Mouse (Mus musculus) retina, postnatal 1 day (tissue): ENCODE measurements at regions not wholly inside any gene's neighbourhood (a gene's known extent, or its start where the extent isn't known, plus 50 kb on each side); places are given as distances from the start of the nearest gene placed in this dataset.
A peak's percentile ranks its signal among the peaks of the same experiment; 100 is the strongest.

ENCODE experiments used
- DNase-seq: peaks from one replicate; pipeline ENCODE4 v3.0.0-alpha.2; 2012

DNA sequence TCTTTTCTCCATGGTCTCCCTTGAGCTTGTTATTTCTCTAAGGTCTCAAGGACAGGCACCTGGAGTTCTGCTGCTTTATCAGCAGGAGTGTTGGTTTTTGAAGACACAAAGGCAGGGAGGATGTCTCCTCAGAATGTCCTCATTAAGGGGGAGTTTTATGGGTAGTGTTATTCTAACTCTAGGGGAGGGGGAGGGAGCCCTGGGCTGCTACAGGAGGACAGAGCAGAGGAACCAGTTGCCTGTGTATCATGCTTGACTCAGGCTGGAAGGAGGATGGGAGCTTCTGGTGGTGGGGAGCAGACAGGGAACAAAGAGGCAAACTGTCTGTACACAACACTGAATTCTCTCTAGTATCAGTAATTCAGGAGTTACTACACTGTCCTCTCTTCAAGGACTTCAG is 171.9 kb upstream of the Cntnap5a start:
- no peak for DNase-seq

DNA sequence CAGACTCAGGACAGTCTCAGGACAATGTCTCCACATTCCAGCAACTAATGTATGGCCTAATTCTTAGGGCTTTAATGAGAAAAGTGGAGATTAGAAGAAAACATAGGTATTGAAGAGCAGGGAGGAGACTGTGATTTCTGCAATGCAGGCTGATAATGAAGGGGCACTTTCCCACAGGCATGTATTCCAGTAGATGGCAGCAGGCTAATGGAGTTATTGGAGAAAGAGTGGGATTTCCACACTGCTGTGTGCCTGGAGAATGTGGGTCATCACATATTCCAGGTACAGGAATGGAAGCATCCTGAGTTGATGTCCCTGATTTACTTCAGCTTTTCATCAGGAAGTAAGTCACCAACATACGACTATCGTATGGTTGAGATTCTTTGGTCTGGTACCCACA is 150.8 kb upstream of the Cntnap5a start:
- peak; percentile 6 for DNase-seq

- DNase-seq, result no peak
Measured at GRCm38 (mm10) chr1:115545994-115546393, 138.6 kb upstream of the Cntnap5a start.
